Mouse (Mus musculus): ENCODE measurements at regions not wholly inside any gene's neighbourhood (a gene's known extent, or its start where the extent isn't known, plus 50 kb on each side); places are given as distances from the start of the nearest gene placed in this dataset.

DNA sequence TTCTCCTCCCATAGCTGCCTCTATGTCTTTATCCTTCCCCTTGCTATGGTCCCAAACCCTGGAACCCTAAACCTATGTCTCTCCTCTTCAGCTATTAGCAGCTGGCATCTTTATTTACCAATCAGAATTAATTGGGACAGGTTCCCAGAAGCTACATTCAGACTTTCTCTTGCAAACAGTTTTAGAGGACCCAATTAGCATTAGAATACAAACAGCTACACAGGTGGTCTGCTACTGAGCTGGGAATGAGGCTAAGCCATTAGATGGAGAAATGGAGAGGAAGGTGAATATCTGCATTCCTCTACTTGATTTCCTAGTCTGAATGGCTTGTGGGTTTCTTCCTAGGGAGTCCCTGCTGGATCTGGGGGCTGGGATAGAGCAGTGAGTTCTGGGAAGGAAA is 611.9 kb downstream of the A830018L16Rik start:
- no peaks in the 10 kb centered on the region for H3K36me3 ChIP-seq (replicated peaks; ENCODE audit: control insufficient read depth, insufficient read depth, low read length)
- no peaks in the 10 kb centered on the region for H3K27me3 ChIP-seq (ENCODE audit: control insufficient read depth, insufficient read depth, low read length)
- ATAC-seq (ENCODE audit: insufficient read depth, low read depth) = no peak
- no peak overlapping the region for H3K4me3 ChIP-seq (ENCODE audit: low read depth, low read length)
- H3K4me1 ChIP-seq (ENCODE audit: control insufficient read depth, insufficient read depth) = no peaks in the 10 kb centered on the region
- no peak overlapping the region for H3K9ac ChIP-seq (replicated peaks; ENCODE audit: low read depth, low read length)
- DNase-seq (ENCODE audit: low spot score) = no peak
- no peak overlapping the region for H3K27ac ChIP-seq (ENCODE audit: low read depth)
- TF ChIP-seq CTCF (IDR thresholded peaks at IDR 0.05; ENCODE audit: low read depth) = no peak
- TF ChIP-seq EP300 (IDR thresholded peaks at IDR 0.05; ENCODE audit: low read depth) = no peak
- no peak overlapping the region for H3K4me2 ChIP-seq (ENCODE audit: low read depth, low read length)
- H3K9me3 ChIP-seq (replicated peaks; ENCODE audit: control insufficient read depth, low read length) = no peaks in the 10 kb centered on the region

DNA sequence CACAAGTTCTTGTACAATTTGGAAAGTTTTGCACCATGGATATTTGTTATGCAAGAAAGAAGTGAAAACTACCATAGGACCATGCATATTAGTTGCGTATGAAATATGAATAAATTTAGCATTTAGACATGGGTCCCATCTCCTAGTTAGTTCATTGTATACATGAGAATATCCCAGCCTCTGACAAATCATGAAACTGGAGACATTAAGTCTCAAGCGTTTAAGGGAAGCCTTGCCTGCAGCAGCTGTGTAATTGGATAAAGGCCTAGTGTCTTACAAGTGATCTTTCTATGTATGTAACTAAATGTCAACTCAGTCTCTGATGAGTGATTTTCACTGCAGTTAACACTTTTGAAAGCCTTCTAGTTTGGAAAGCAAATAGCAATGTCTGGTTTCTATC is 613.5 kb downstream of the A830018L16Rik start:
- no peaks in the 10 kb centered on the region for H3K36me3 ChIP-seq (replicated peaks; ENCODE audit: control insufficient read depth, insufficient read depth, low read length)
- ATAC-seq (ENCODE audit: insufficient read depth, low read depth) = no peak
- no peak overlapping the region for H3K4me2 ChIP-seq (ENCODE audit: low read depth, low read length)
- H3K4me3 ChIP-seq (ENCODE audit: low read depth, low read length) = no peak overlapping the region
- H3K4me1 ChIP-seq (ENCODE audit: control insufficient read depth, insufficient read depth) = no peaks in the 10 kb centered on the region
- no peak for DNase-seq (ENCODE audit: low spot score)
- no peaks in the 10 kb centered on the region for H3K9me3 ChIP-seq (replicated peaks; ENCODE audit: control insufficient read depth, low read length)
- TF ChIP-seq CTCF (IDR thresholded peaks at IDR 0.05; ENCODE audit: low read depth) = no peak
- no peak for TF ChIP-seq EP300 (IDR thresholded peaks at IDR 0.05; ENCODE audit: low read depth)
- H3K27ac ChIP-seq (ENCODE audit: low read depth) = no peak overlapping the region
- no peaks in the 10 kb centered on the region for H3K27me3 ChIP-seq (ENCODE audit: control insufficient read depth, insufficient read depth, low read length)
- no peak overlapping the region for H3K9ac ChIP-seq (replicated peaks; ENCODE audit: low read depth, low read length)
- 81% methylated on average over 2 of the region's 2 CpGs for whole genome bisulfite sequencing

GRCm38 (mm10) chr1:12028074-12028473 is 614.2 kb downstream of the A830018L16Rik start:
- Histone ChIP-seq H3K4me1 (ENCODE audit: control insufficient read depth, insufficient read depth) (no peaks in the 10 kb centered on the region), H3K9me3 (replicated peaks; ENCODE audit: control insufficient read depth, low read length) (no peaks in the 10 kb centered on the region), H3K4me3 (ENCODE audit: low read depth, low read length) (no peak overlapping the region), H3K9ac (replicated peaks; ENCODE audit: low read depth, low read length) (no peak overlapping the region), H3K36me3 (replicated peaks; ENCODE audit: control insufficient read depth, insufficient read depth, low read length) (no peaks in the 10 kb centered on the region), H3K27me3 (ENCODE audit: control insufficient read depth, insufficient read depth, low read length) (no peaks in the 10 kb centered on the region), H3K4me2 (ENCODE audit: low read depth, low read length) (no peak overlapping the region), H3K27ac (ENCODE audit: low read depth) (no peak overlapping the region)
- no peak for ATAC-seq (ENCODE audit: insufficient read depth, low read depth)
- DNase-seq (ENCODE audit: low spot score) = no peak
- 87% methylated on average over 4 of the region's 4 CpGs for WGBS
- TF ChIP-seq EP300 (IDR thresholded peaks at IDR 0.05; ENCODE audit: low read depth) (no peak), CTCF (IDR thresholded peaks at IDR 0.05; ENCODE audit: low read depth) (no peak)

DNA sequence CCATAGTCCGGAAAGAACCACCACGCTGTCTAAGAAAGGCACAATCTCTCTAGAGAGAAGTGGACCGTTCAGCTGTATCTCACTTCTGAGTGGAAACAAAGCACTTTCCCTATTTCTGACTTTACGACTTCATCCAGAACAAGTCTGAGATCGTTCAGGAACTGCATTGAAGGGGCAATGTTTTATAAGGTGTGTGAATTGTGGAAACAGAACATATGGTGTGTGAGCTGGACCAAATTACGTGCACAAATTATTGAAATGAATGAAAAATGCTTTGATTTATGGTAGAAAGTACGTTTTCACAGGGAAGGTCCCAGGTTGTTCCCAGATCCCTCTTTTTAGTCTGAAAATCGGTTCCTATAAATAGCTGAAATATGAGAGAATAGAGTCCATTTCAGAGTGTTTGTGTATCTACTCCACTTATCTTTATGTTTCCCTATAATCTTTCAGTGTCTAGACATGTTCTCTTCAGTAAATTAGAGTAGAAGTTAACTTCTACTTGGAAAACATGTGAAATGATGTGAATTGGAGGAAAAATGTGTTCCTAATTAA is 638.1 kb downstream of the A830018L16Rik start:
- no peaks in the 10 kb centered on the region for H3K9me3 ChIP-seq (replicated peaks; ENCODE audit: control insufficient read depth, low read length)
- H3K27me3 ChIP-seq (ENCODE audit: control insufficient read depth, insufficient read depth, low read length) = no peaks in the 10 kb centered on the region
- ATAC-seq (ENCODE audit: insufficient read depth, low read depth) (no peak), DNase-seq (ENCODE audit: low spot score) (no peak)
- H3K36me3 ChIP-seq (replicated peaks; ENCODE audit: control insufficient read depth, insufficient read depth, low read length) = no peaks in the 10 kb centered on the region
- WGBS = 60% methylated on average over 8 of the region's 8 CpGs
- H3K27ac ChIP-seq (ENCODE audit: low read depth) = no peak overlapping the region
- no peak overlapping the region for H3K9ac ChIP-seq (replicated peaks; ENCODE audit: low read depth, low read length)
- no peaks in the 10 kb centered on the region for H3K4me1 ChIP-seq (ENCODE audit: control insufficient read depth, insufficient read depth)
- H3K4me3 ChIP-seq (ENCODE audit: low read depth, low read length) = no peak overlapping the region
- TF ChIP-seq CTCF (IDR thresholded peaks at IDR 0.05; ENCODE audit: low read depth) = no peak
- TF ChIP-seq EP300 (IDR thresholded peaks at IDR 0.05; ENCODE audit: low read depth) = no peak
- H3K4me2 ChIP-seq (ENCODE audit: low read depth, low read length) = no peak overlapping the region

DNA sequence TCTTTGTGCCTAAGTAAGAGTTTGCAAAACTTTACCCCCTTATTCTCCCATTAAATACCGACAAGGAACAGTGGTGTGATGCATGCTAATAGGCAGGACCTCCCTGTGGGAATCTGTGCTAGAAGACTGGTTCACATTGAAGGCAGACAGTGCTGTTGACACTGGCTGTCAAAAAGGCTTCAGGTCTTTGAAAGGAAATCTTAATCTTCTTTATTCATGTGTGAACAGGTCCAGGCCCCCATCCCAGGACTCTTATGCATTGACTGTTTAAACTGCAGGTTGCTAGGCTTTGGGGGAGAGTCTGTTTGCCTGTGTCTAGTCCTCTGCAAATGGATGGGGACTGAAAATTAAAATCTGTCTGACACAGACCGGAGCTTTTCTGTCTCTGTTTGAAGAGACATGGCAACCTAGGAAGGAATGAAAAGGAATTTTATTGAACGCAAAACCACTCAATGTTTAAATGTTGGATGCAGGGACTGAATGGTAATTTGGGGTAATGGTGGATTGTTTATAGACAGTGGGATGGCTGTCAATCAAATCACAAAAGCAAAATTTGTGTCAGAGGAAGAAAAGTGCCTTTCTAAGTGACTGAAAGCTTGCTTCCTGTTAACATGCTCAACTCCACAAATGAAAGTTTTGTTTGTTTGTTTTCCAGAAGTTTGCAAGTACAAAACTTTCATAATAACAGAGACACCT is 642.1 kb downstream of the A830018L16Rik start:
- no peak overlapping the region for H3K4me2 ChIP-seq (ENCODE audit: low read depth, low read length)
- TF ChIP-seq EP300 (IDR thresholded peaks at IDR 0.05; ENCODE audit: low read depth) (no peak), CTCF (IDR thresholded peaks at IDR 0.05; ENCODE audit: low read depth) (no peak)
- H3K4me1 ChIP-seq (ENCODE audit: control insufficient read depth, insufficient read depth) = no peaks in the 10 kb centered on the region
- 60% methylated on average over 3 of the region's 3 CpGs for WGBS
- ATAC-seq (ENCODE audit: insufficient read depth, low read depth) (no peak), DNase-seq (ENCODE audit: low spot score) (no peak)
- no peaks in the 10 kb centered on the region for H3K36me3 ChIP-seq (replicated peaks; ENCODE audit: control insufficient read depth, insufficient read depth, low read length)
- no peak overlapping the region for H3K27ac ChIP-seq (ENCODE audit: low read depth)
- H3K27me3 ChIP-seq (ENCODE audit: control insufficient read depth, insufficient read depth, low read length) = no peaks in the 10 kb centered on the region
- no peak overlapping the region for H3K4me3 ChIP-seq (ENCODE audit: low read depth, low read length)
- no peak overlapping the region for H3K9ac ChIP-seq (replicated peaks; ENCODE audit: low read depth, low read length)
- H3K9me3 ChIP-seq (replicated peaks; ENCODE audit: control insufficient read depth, low read length) = no peaks in the 10 kb centered on the region

GRCm38 (mm10) chr1:12065016-12065513 is 651.2 kb downstream of the A830018L16Rik start:
- Histone ChIP-seq H3K4me3 (ENCODE audit: low read depth, low read length) (no peak overlapping the region), H3K27ac (ENCODE audit: low read depth) (no peak overlapping the region), H3K9ac (replicated peaks; ENCODE audit: low read depth, low read length) (no peak overlapping the region), H3K4me2 (ENCODE audit: low read depth, low read length) (no peak overlapping the region), H3K27me3 (ENCODE audit: control insufficient read depth, insufficient read depth, low read length) (no peaks in the 10 kb centered on the region), H3K36me3 (replicated peaks; ENCODE audit: control insufficient read depth, insufficient read depth, low read length) (no peaks in the 10 kb centered on the region), H3K4me1 (ENCODE audit: control insufficient read depth, insufficient read depth) (no peaks in the 10 kb centered on the region), H3K9me3 (replicated peaks; ENCODE audit: control insufficient read depth, low read length) (no peaks in the 10 kb centered on the region)
- TF ChIP-seq EP300 (IDR thresholded peaks at IDR 0.05; ENCODE audit: low read depth) = no peak
- TF ChIP-seq CTCF (IDR thresholded peaks at IDR 0.05; ENCODE audit: low read depth) = no peak
- ATAC-seq (ENCODE audit: insufficient read depth, low read depth) (no peak), DNase-seq (ENCODE audit: low spot score) (no peak)
- WGBS = 90% methylated on average over 6 of the region's 6 CpGs

Data from heart, postnatal 0 days (tissue).